Mouse (Mus musculus): ENCODE measurements around the gene Clec18a. TPM values are rescaled to one million over a fixed set of nuclear protein-coding genes. Genes with fewer than 3 reads are reported as not detected.
A peak's percentile ranks its signal among the peaks of the same experiment; 100 is the strongest.
"Not testable (repeated sequence)": the region's sequence is repeated elsewhere in the genome, so short reads cannot be mapped to it uniquely, and the experiment has no call there.

Gene Clec18a
- polyA plus RNA-seq, 1 experiment from 2014 or later = not detected

DNA sequence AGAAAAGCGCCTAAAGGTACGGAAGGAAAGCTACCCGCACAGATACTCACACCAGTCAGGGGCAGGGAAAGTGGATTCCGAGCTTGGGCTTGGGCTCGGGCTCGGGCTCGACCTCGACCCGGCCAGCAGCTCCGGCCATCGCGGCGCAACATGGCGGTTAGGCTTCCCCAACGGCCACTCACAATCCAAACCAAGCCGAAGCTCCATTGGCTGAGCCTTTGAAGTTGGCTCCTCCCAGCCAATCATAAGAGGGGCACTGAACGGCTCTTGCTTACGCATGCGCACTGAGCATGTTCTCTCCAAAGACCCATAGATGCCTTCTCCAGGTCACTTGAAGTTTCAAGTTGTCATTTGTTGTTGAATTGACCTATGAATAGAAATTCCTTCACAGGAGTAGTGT lies 60.7 kb downstream of the Clec18a start, which contains the start of gene Ddx19b:
Ddx19b (minus strand) TSS at position 180 of the 400 bp plus-strand sequence.
- WGBS = 93% methylated on average over 19 of the region's 19 CpGs
- no peak for ATAC-seq (ENCODE audit: insufficient number of reproducible peaks, low FRiP score, low TSS enrichment, low read depth)
- no peak within 1 kb of the TSS for H3K4me2 ChIP-seq (replicated peaks)
- no peak within 1 kb of the TSS for H3K4me3 ChIP-seq (replicated peaks)
- no peak within 1 kb of the TSS for H3K9ac ChIP-seq
- H3K4me1 ChIP-seq = peaks cover 25% of the 10 kb centered on the region
- 0 out of 2 replicates have a peak, but pooled peaks cover under 1% of the 10 kb centered on the region for H3K36me3 ChIP-seq
- H3K27ac ChIP-seq (replicated peaks) = no peak within 1 kb of the TSS
- H3K27me3 ChIP-seq = no peaks in the 10 kb centered on the region
- no peaks in the 10 kb centered on the region for H3K9me3 ChIP-seq (replicated peaks)

DNA sequence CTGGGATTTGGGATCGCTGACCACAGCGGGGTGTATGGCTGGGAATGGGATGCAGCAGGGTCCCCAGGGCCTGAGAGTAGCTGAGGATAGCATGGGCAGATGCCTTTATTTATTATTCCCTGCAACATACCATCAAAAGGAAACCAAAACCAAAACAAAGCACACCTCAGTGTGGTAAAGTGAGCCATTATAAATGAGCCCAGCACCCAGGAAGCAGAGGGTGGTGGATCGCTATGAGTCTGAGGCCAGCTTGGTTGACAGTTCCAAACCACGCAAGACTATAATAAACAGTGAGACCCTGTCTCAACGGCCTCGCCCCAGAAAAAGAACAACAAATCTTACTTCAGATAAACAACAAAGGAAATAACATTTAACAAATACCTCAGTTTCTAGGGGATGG lies 62.2 kb downstream of the Clec18a start:
- Histone ChIP-seq H3K4me1 (peaks cover 16% of the 10 kb centered on the region), H3K4me2 (replicated peaks) (no peak overlapping the region)
- 83% methylated on average over 6 of the region's 6 CpGs for WGBS

DNA sequence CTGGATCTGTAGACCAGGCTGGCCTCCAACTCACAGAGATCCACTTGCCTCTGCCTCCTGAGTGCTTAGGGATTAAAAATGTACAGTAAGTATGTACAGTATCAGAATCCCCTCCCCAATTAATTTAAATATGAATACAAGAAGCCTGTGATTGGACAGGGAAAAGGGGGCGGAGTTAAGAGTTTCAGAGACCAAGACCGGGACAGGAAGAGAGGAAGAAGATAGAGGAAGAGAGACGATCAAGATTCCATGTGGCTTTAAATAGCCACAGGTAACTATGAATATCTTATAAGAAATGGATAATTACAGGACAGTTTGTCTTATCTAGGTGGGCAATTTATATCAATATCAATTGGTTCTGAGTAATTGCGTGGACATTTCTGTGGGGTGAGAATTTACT lies 62.6 kb downstream of the Clec18a start:
- no peak overlapping the region for H3K27ac ChIP-seq (replicated peaks)
- H3K9me3 ChIP-seq (replicated peaks) = no peaks in the 10 kb centered on the region
- no peaks in the 10 kb centered on the region for H3K27me3 ChIP-seq
- no peak overlapping the region for H3K4me3 ChIP-seq (replicated peaks)
- no peaks in the 10 kb centered on the region for H3K36me3 ChIP-seq
- H3K4me2 ChIP-seq (replicated peaks) = no peak overlapping the region
- no peak overlapping the region for H3K9ac ChIP-seq
- no peak for ATAC-seq (ENCODE audit: insufficient number of reproducible peaks, low FRiP score, low TSS enrichment, low read depth)
- 51% methylated on average over 4 of the region's 4 CpGs for WGBS
- H3K4me1 ChIP-seq = peaks cover 12% of the 10 kb centered on the region; the same call in 1 of the 2 replicates

More for the DNA sequence above, 62.2 kb downstream of the Clec18a start:
- H3K9me3 ChIP-seq (replicated peaks) = no peaks in the 10 kb centered on the region
- H3K9ac ChIP-seq = no peak overlapping the region
- H3K4me3 ChIP-seq (replicated peaks) = no peak overlapping the region
- no peak overlapping the region for H3K27ac ChIP-seq (replicated peaks)
- H3K27me3 ChIP-seq = no peaks in the 10 kb centered on the region
- no peak for ATAC-seq (ENCODE audit: insufficient number of reproducible peaks, low FRiP score, low TSS enrichment, low read depth)
- no peaks in the 10 kb centered on the region for H3K36me3 ChIP-seq

DNA sequence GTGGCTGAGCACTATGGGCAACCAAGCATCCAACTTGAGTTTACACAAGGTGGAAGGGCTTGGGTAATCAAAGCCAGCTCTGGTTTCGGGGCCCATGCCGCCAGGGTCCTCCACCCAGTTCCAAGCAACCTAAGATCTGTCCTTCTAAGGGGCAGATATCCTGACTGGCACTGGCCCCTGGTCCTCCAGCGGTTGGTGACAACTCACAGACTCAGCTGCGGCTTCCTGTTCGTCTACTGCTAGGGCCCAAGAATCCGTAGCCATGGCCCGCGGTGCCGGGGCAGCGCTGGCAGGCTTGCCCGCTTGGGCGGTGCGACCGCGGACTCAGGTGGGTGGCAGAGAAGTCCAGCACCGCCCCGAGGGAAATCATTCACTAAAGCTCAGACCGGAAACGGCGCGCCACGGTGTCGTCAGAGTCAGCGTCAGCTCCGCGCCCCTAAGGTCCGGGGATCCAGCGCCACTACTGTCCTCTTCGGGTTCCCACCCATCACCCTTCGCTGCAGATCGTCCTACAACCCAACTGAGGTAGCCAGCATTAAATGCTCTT lies 64.8 kb downstream of the Clec18a start:
- whole genome bisulfite sequencing = under 1% methylated on average over 31 of the region's 31 CpGs
- peak; percentile 82 for ATAC-seq (ENCODE audit: insufficient number of reproducible peaks, low FRiP score, low TSS enrichment, low read depth)

DNA sequence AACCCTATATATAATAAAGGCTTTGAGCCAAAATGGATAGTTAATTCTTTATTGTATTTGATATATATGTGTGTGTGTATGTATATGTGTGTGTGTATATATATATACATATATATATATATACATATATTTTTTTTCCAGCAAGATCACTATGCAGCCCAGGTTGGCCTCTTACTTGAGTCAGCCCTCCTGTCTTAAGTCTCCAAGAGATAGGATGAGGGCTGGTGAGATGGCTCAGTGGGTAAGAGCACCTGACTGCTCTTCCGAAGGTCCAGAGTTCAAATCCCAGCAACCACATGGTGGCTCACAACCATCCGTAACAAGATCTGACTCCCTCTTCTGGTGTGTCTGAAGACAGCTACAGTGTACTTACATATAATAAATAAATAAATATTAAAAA lies 65.6 kb downstream of the Clec18a start:
- not testable (repeated sequence) for H3K9me3 ChIP-seq (replicated peaks); H3K4me2 ChIP-seq (replicated peaks); H3K36me3 ChIP-seq; H3K4me3 ChIP-seq (replicated peaks); H3K4me1 ChIP-seq; ATAC-seq (ENCODE audit: insufficient number of reproducible peaks, low FRiP score, low TSS enrichment, low read depth); H3K27ac ChIP-seq (replicated peaks); H3K27me3 ChIP-seq; H3K9ac ChIP-seq
- 85% methylated on average over 2 of the region's 2 CpGs for WGBS

More for the DNA sequence above, 64.8 kb downstream of the Clec18a start:
- Histone ChIP-seq H3K9me3 (replicated peaks) (no peaks in the 10 kb centered on the region), H3K36me3 (no peaks in the 10 kb centered on the region), H3K9ac (peak overlapping the region; percentile 46), H3K27me3 (no peaks in the 10 kb centered on the region), H3K4me2 (replicated peaks) (peak overlapping the region; percentile 83), H3K27ac (replicated peaks) (peak overlapping the region; percentile 51; the same call in 1 of the 2 replicates), H3K4me3 (replicated peaks) (peak overlapping the region; percentile 77), H3K4me1 (peaks cover 4% of the 10 kb centered on the region; the same call in 1 of the 2 replicates)

DNA sequence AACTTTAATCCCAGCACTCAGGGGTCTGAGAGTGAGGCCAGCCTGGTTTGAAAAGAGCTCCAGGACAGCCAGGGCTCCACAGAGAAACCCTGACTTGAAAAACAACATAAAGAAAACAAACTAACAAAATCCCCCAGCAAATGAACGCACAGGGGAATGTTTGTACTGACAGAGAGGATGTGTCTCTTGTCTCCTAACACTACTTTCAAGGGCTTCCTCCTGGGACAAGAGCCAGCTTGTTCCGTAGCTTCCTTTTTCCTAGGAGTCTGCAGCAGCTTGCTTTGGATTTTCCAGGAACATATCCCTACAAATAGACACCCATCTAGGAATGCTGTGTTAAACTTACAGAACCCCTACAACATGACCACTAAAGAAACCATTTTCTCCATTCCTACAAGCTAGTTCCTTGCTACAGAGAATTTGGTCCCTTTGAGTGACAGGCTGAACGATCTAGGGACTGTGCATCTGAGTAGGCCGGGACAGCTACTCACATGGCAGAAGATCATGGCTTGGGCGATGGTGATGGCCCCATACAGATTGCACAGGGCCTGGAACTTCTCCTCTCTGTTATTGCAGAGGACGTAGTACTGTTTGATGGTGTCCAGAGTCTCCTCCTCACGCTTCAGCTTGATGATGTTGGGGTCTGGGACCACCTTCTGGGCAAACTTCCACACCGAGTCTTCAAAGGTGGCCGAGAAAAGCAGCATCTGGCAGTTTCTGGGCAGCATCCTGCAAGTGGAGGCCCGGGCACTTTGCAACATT lies 81.8 kb downstream of the Clec18a start:
- not testable (repeated sequence) for H3K27ac ChIP-seq (replicated peaks); ATAC-seq (ENCODE audit: insufficient number of reproducible peaks, low FRiP score, low TSS enrichment, low read depth); H3K4me2 ChIP-seq (replicated peaks); H3K4me1 ChIP-seq; H3K9me3 ChIP-seq (replicated peaks); H3K9ac ChIP-seq; H3K27me3 ChIP-seq; H3K4me3 ChIP-seq (replicated peaks)
- peaks cover 40% of the 10 kb centered on the region for H3K36me3 ChIP-seq
- 91% methylated on average over 9 of the region's 10 CpGs for WGBS

Small RNAs within 50 kb of the gene (microRNA-seq; reads per million reads assigned to microRNA genes)
- not detected for gene Gm24103 (ENCODE audit: borderline number of aligned reads)
- gene Mir3473d (ENCODE audit: borderline number of aligned reads) = not detected

Other genes with a start within 250 kb of the Clec18a start
- 76.1 and 79.9 TPM in 2 replicates for gene Cog4, start 245.8 kb downstream of the Clec18a start, polyA plus RNA-seq (2015; fragmentation: Nextera tagmentation; extraction: Ambion mirVana)
- 128 and 130 TPM in 2 replicates for gene Sf3b3, start 245.6 kb downstream of the Clec18a start, polyA plus RNA-seq (2015; fragmentation: Nextera tagmentation; extraction: Ambion mirVana)
- 11.2 and 11.7 TPM in 2 replicates for gene Fuk, start 189.9 kb downstream of the Clec18a start, polyA plus RNA-seq (2015; fragmentation: Nextera tagmentation; extraction: Ambion mirVana)
- gene St3gal2, start 172.5 kb downstream of the Clec18a start, polyA plus RNA-seq (2015; fragmentation: Nextera tagmentation; extraction: Ambion mirVana) = 32.6 and 34.8 TPM in 2 replicates
- 13.7 and 15.7 TPM in 2 replicates for gene Ddx19a, start 94.6 kb downstream of the Clec18a start, polyA plus RNA-seq (2015; fragmentation: Nextera tagmentation; extraction: Ambion mirVana)
- 5.3 and 6.0 TPM in 2 replicates for gene Ddx19b, start 60.7 kb downstream of the Clec18a start, polyA plus RNA-seq (2015; fragmentation: Nextera tagmentation; extraction: Ambion mirVana)
- 46.8 and 58.1 TPM in 2 replicates for gene Aars, start 59.3 kb downstream of the Clec18a start, polyA plus RNA-seq (2015; fragmentation: Nextera tagmentation; extraction: Ambion mirVana)
- 16.4 and 17.3 TPM in 2 replicates for gene Exosc6, start 36.1 kb downstream of the Clec18a start, polyA plus RNA-seq (2015; fragmentation: Nextera tagmentation; extraction: Ambion mirVana)
- gene Pdpr, start 2.2 kb upstream of the Clec18a start, polyA plus RNA-seq (2015; fragmentation: Nextera tagmentation; extraction: Ambion mirVana) = 8.9 and 9.7 TPM in 2 replicates
- 80.6 and 83.5 TPM in 2 replicates for gene Glg1, start 166.8 kb upstream of the Clec18a start, polyA plus RNA-seq (2015; fragmentation: Nextera tagmentation; extraction: Ambion mirVana)
- gene Rfwd3, start 207.8 kb upstream of the Clec18a start, polyA plus RNA-seq (2015; fragmentation: Nextera tagmentation; extraction: Ambion mirVana) = 40.4 and 44.2 TPM in 2 replicates
- gene Mlkl, start 245.8 kb upstream of the Clec18a start, polyA plus RNA-seq (2015; fragmentation: Nextera tagmentation; extraction: Ambion mirVana) = 1.2 and 1.3 TPM in 2 replicates